Mouse (Mus musculus) limb, embryonic 14.5 days (tissue): ENCODE results near the gene Gng10. TPM values are rescaled to one million over a fixed set of nuclear protein-coding genes. Genes with fewer than 3 reads are reported as not detected.

Source experiments
- ATAC-seq: fragments of 200-750 bp; cut with Nextera tagmentation; 2 replicates; pipeline ENCODE4 v1.8.0; 2017; ENCODE audit warnings: low read depth, moderate number of reproducible peaks, moderate TSS enrichment; ENCODE audit not compliant: low FRiP score
- DNase-seq: peaks from one replicate; pipeline ENCODE4 v3.0.0-alpha.2; 2015; ENCODE audit warnings: low spot score
- H3K27ac ChIP-seq: fragments of 300-500 bp; sonication (generic); replicated peaks from 2 replicates; pipeline ENCODE4 v1.5.1; 2014; ENCODE audit warnings: low read depth, mild to moderate bottlenecking, low read length, moderate library complexity, mixed read lengths
- H3K27me3 ChIP-seq: fragments of 300-500 bp; sonication (generic); 2 replicates; pipeline ENCODE4 v1.6.1; 2014; ENCODE audit warnings: low read length, mixed read lengths; ENCODE audit not compliant: control insufficient read depth, insufficient read depth
- H3K36me3 ChIP-seq: fragments of 300-500 bp; sonication (generic); 2 replicates; pipeline ENCODE4 v1.6.1; 2014; ENCODE audit warnings: mild to moderate bottlenecking, low read length, moderate library complexity, mixed read lengths; ENCODE audit not compliant: control insufficient read depth, insufficient read depth
- H3K4me1 ChIP-seq: fragments of 300-500 bp; sonication (generic); 2 replicates; pipeline ENCODE4 v1.6.1; 2014; ENCODE audit warnings: antibody characterized with exemption, low read length, mixed read lengths; ENCODE audit not compliant: control insufficient read depth, insufficient read depth
- H3K4me2 ChIP-seq: fragments of 300-500 bp; sonication (generic); replicated peaks from 2 replicates; pipeline ENCODE4 v1.6.1; 2014; ENCODE audit warnings: low read depth, mild to moderate bottlenecking, low read length, moderate library complexity; ENCODE audit not compliant: severe bottlenecking
- H3K4me3 ChIP-seq: fragments of 300-500 bp; sonication (generic); replicated peaks from 2 replicates; pipeline ENCODE4 v1.5.1; 2014; ENCODE audit warnings: low read length
- H3K9ac ChIP-seq: fragments of 300-500 bp; sonication (generic); 2 replicates; pipeline ENCODE4 v1.6.1; 2014; ENCODE audit warnings: mild to moderate bottlenecking, low read depth, low read length, moderate library complexity; ENCODE audit not compliant: severe bottlenecking
- H3K9me3 ChIP-seq: fragments of 300-500 bp; sonication (generic); 2 replicates; pipeline ENCODE4 v1.6.1; 2016; ENCODE audit warnings: low read length; ENCODE audit not compliant: control insufficient read depth
- POLR2A ChIP-seq: fragments of 200-500 bp; IDR thresholded peaks from 2 replicates; pipeline ENCODE4 v1.8.0; 2012; ENCODE audit warnings: inconsistent platforms, mild to moderate bottlenecking, moderate library complexity, borderline replicate concordance; ENCODE audit not compliant: insufficient read depth, insufficient read length; ENCODE audit errors: extremely low read depth
- WGBS: fragments of 180-500 bp; shearing (Covaris S2); extraction: QIAGEN DNeasy Blood & Tissue Kit; methylation state at CpG from one replicate; pipeline ENCODE4 v1.1.7; 2014; 5-methylcytosine and 5-hydroxymethylcytosine counted together
- polyA plus RNA-seq, 2 experiments: library from polyadenylated mRNA; depleted of rRNA in 1 of 2; stranded (reverse) in 1 of 2; unstranded in 1 of 2; fragments of >200 nt; fragmentation: Nextera tagmentation in 1 of 2; extraction: Ambion mirVana in 1 of 2; gene quantifications; 2 replicates each; pipeline versions ENCODE4 v1.2.1 to v1.2.3; 2012 to 2014

Gene Gng10
- polyA plus RNA-seq, 2 experiments = 60.9 to 143 TPM

DNA sequence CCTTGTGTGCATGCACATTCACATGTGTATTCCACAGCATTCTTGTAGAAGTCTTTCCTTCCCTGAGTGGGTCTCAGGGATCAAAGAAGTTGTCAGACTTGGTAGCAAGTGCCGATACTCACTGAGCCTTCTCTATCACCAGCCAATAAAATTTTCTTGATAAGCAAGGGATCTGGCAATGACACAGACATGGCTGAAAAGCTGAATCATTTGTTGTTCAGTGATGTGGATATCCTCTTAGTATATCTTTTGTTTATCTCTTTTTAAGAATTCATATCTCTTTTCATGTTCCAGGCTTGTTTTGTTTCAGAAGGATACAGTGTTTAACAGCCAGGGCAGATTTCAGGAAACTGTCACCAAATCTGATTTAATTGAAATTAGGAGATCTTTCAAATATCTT, 36.2 kb upstream of the Gng10 start:
- no peak overlapping the region for H3K4me3 ChIP-seq
- H3K36me3 ChIP-seq = no peaks in the 10 kb centered on the region
- no peak overlapping the region for H3K27ac ChIP-seq
- no peak overlapping the region for H3K4me2 ChIP-seq
- no peak for ATAC-seq
- H3K27me3 ChIP-seq = no peaks in the 10 kb centered on the region
- no peaks in the 10 kb centered on the region for H3K9me3 ChIP-seq
- DNase-seq = no peak
- TF ChIP-seq POLR2A = no peak
- H3K4me1 ChIP-seq = no peaks in the 10 kb centered on the region
- WGBS = 91% methylated on average over 1 of the region's 1 CpGs
- H3K9ac ChIP-seq = no peak overlapping the region

DNA sequence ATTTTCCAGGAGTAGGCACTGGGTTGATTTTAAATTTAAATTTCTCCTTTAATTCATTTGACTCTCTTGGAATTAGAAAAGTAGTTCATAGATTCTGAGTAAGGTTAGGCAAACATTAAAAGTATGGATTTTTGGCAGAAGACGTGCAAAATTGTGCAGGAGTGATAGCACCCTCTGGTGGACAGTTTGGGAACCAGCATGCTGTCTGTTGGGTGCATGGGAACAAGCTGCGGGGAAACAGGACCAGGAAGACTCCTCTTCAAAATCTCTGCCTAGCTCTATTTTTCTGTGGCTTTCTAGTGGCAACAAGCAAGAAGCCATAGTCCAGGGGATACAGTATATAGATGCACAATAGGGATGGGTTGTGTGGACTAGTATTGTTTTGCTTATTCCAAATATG, 35.2 kb upstream of the Gng10 start:
- no peaks in the 10 kb centered on the region for H3K27me3 ChIP-seq
- H3K4me2 ChIP-seq = no peak overlapping the region
- H3K4me1 ChIP-seq = peaks cover 2% of the 10 kb centered on the region; the same call in 1 of the 2 replicates
- H3K9ac ChIP-seq = no peak overlapping the region
- no peak for TF ChIP-seq POLR2A
- DNase-seq = peak; percentile 71
- WGBS = 5% methylated on average over 2 of the region's 2 CpGs
- H3K27ac ChIP-seq = no peak overlapping the region
- no peaks in the 10 kb centered on the region for H3K9me3 ChIP-seq
- no peaks in the 10 kb centered on the region for H3K36me3 ChIP-seq
- no peak overlapping the region for H3K4me3 ChIP-seq
- ATAC-seq = no peak

DNA sequence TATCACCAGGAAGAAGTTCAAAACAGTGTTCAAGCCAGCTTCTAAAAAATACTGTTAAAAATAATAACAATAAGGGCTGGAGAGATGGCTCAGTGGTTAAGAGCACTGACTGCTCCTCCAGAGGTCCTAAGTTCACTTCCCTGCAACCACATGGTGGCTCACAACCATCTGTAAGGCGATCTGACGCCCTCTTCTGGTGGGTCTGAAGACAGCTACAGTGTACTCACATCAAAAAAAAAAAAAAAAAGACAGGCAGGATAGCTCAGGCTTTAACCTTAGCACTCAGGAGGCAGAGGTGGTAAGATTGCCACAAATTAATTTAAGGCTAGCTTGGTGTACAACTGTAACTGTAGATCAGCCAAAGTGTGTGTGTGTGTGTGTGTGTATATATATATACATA, 34.3 kb upstream of the Gng10 start:
- 0% methylated on average over 2 of the region's 2 CpGs for WGBS
- no peak overlapping the region for H3K4me3 ChIP-seq
- no peak for DNase-seq

DNA sequence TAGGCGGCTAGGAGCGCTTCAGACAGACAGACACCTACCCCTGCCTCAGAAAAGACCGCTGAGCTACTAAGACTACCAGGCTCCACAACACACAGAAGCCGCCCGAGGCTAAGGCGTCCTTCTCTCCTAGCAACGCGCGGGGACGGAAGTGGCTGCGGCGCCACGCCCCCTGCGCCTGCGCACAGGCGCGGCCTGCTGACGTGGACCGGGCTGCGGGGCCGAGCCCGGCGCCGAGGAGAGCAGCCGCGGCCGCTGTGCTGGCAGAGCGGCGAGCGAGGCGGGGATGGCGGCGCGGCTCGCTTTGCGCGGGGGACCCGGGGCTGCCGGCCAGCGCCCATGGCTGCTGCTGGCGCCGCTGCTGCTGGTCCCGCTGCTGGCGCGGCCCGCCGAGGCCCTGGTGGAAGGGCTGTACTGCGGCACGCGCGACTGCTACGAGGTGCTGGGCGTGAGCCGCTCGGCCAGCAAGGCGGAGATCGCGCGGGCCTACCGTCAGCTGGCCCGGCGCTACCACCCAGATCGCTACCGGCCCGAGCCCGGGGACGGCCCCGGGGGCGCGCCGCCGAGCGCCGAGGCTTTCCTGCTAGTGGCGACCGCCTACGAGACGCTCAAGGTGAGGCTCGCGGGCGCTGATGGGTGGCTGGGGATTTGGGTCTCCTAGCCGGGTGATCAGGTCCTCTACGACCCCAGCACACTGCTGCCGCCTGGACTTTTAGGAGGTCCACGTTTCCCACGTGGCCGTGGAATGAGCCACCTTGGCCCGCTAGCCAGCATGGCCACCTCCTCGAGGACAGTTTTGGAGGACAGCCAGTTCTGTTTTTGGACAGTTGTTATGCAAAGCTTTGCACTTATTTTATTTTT, 31.7 kb upstream of the Gng10 start, which contains the start of gene Gm20503:
Gene Gm20503 (plus strand): TSS at position 263 of the 858 bp plus-strand sequence.
- ATAC-seq = peak; percentile 98
- Histone ChIP-seq H3K4me2 (peak within 1 kb of the TSS; percentile 81), H3K27ac (peak within 1 kb of the TSS; percentile 74), H3K4me3 (peak within 1 kb of the TSS; percentile 99), H3K9ac (peak within 1 kb of the TSS; percentile 93), H3K36me3 (no peaks in the 10 kb centered on the region), H3K4me1 (peaks cover 18% of the 10 kb centered on the region), H3K9me3 (no peaks in the 10 kb centered on the region), H3K27me3 (no peaks in the 10 kb centered on the region)
- peak; percentile 93 for DNase-seq
- peak; percentile 84; the same call in 1 of the 2 replicates for TF ChIP-seq POLR2A
- 1% methylated on average over 58 of the region's 89 CpGs for WGBS

More for the DNA sequence above, 34.3 kb upstream of the Gng10 start:
- no peak overlapping the region for H3K4me2 ChIP-seq
- no peak overlapping the region for H3K9ac ChIP-seq
- no peak for ATAC-seq
- TF ChIP-seq POLR2A = no peak
- no peak overlapping the region for H3K27ac ChIP-seq
- H3K9me3 ChIP-seq = no peaks in the 10 kb centered on the region
- peaks cover 11% of the 10 kb centered on the region; the same call in 1 of the 2 replicates for H3K4me1 ChIP-seq
- H3K27me3 ChIP-seq = no peaks in the 10 kb centered on the region
- no peaks in the 10 kb centered on the region for H3K36me3 ChIP-seq

DNA sequence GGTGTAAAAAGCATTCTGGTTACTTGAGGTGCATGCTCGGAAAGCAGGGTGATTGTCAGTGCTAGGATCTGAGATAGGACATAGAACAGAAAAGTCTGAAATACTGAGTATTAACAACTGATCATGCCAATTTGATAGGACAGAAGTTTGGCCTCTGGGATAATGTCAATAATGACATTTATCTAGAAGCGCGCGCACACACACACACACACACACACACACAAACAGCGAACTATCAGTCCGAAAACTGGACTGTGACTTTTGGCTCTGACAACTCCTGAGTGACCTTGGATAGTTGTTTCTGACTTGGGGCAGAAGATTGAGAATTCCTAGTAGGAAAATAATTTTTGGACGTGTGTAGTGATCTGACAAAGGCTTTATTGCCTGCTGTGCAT, 31.1 kb upstream of the Gng10 start:
- no peaks in the 10 kb centered on the region for H3K9me3 ChIP-seq
- peak overlapping the region; percentile 99 for H3K4me3 ChIP-seq
- peak overlapping the region; percentile 81 for H3K4me2 ChIP-seq
- TF ChIP-seq POLR2A = no peak
- peak overlapping the region; percentile 74; the same call in 1 of the 2 replicates for H3K27ac ChIP-seq
- H3K4me1 ChIP-seq = peaks cover 19% of the 10 kb centered on the region
- no peaks in the 10 kb centered on the region for H3K27me3 ChIP-seq
- 27% methylated on average over 7 of the region's 7 CpGs for WGBS
- H3K36me3 ChIP-seq = no peaks in the 10 kb centered on the region
- DNase-seq (no peak), ATAC-seq (no peak)
- peak overlapping the region; percentile 93 for H3K9ac ChIP-seq
